Mouse (Mus musculus): ENCODE data around the gene Actn2. TPM values are rescaled to one million over a fixed set of nuclear protein-coding genes. Genes with fewer than 3 reads are reported as not detected.

Actn2 gene
- polyA plus RNA-seq, 1 experiment, result 5.2 TPM

- no peak for DNase-seq (ENCODE audit: low read depth, low spot score)
- 59% methylated on average over 5 of the region's 5 CpGs for WGBS
Observed at GRCm38 (mm10) chr13:12318017-12318416, 22.5 kb downstream of the Actn2 start.

- 39% methylated on average over 6 of the region's 6 CpGs for WGBS
- no peak for DNase-seq (ENCODE audit: low read depth, low spot score)
Observed at GRCm38 (mm10) chr13:12317191-12317765, 23.3 kb downstream of the Actn2 start.

- 75% methylated on average over 6 of the region's 6 CpGs for WGBS
- no peak for DNase-seq (ENCODE audit: low read depth, low spot score)
Observed at GRCm38 (mm10) chr13:12314173-12314572, 26.4 kb downstream of the Actn2 start.

- no peak for DNase-seq (ENCODE audit: low read depth, low spot score)
- 38% methylated on average over 10 of the region's 10 CpGs for WGBS
Observed at GRCm38 (mm10) chr13:12311930-12312492, 28.5 kb downstream of the Actn2 start.

GRCm38 (mm10) chr13:12311371-12311770, 29.2 kb downstream of the Actn2 start:
- 82% methylated on average over 4 of the region's 4 CpGs for WGBS

GRCm38 (mm10) chr13:12309446-12309845, 31.1 kb downstream of the Actn2 start:
- WGBS, result 62% methylated on average over 3 of the region's 3 CpGs
- no peak for DNase-seq (ENCODE audit: low read depth, low spot score)

More at GRCm38 (mm10) chr13:12311371-12311770, 29.2 kb downstream of the Actn2 start:
- DNase-seq (ENCODE audit: low read depth, low spot score), result no peak

- 82% methylated on average over 12 of the region's 12 CpGs for WGBS
- no peak for DNase-seq (ENCODE audit: low read depth, low spot score)
Observed at GRCm38 (mm10) chr13:12308878-12309277, 31.7 kb downstream of the Actn2 start.

- 88% methylated on average over 8 of the region's 8 CpGs for WGBS
Observed at GRCm38 (mm10) chr13:12308473-12308872, 32.1 kb downstream of the Actn2 start.

GRCm38 (mm10) chr13:12307286-12307685, 33.3 kb downstream of the Actn2 start:
- DNase-seq (ENCODE audit: low read depth, low spot score), result no peak
- 59% methylated on average over 4 of the region's 4 CpGs for WGBS

More at GRCm38 (mm10) chr13:12308473-12308872, 32.1 kb downstream of the Actn2 start:
- DNase-seq (ENCODE audit: low read depth, low spot score), result no peak

- 71% methylated on average over 8 of the region's 8 CpGs for WGBS
- no peak for DNase-seq (ENCODE audit: low read depth, low spot score)
Observed at GRCm38 (mm10) chr13:12305540-12305939, 35.0 kb downstream of the Actn2 start.

GRCm38 (mm10) chr13:12304991-12305390, 35.6 kb downstream of the Actn2 start:
- WGBS, result 85% methylated on average over 5 of the region's 5 CpGs
- DNase-seq (ENCODE audit: low read depth, low spot score), result no peak

- no peak for DNase-seq (ENCODE audit: low read depth, low spot score)
- WGBS, result 66% methylated on average over 6 of the region's 6 CpGs
Observed at GRCm38 (mm10) chr13:12297777-12298176, 42.8 kb downstream of the Actn2 start.

GRCm38 (mm10) chr13:12296701-12297100, 43.9 kb downstream of the Actn2 start:
- no peak for DNase-seq (ENCODE audit: low read depth, low spot score)
- 82% methylated on average over 3 of the region's 3 CpGs for WGBS

GRCm38 (mm10) chr13:12293810-12294209, 46.8 kb downstream of the Actn2 start:
- 69% methylated on average over 7 of the region's 7 CpGs for WGBS
- no peak for DNase-seq (ENCODE audit: low read depth, low spot score)

GRCm38 (mm10) chr13:12290700-12291099, 49.9 kb downstream of the Actn2 start:
- 79% methylated on average over 7 of the region's 7 CpGs for WGBS
- no peak for DNase-seq (ENCODE audit: low read depth, low spot score)

GRCm38 (mm10) chr13:12284528-12284927, 56.0 kb downstream of the Actn2 start:
- WGBS, result 90% methylated on average over 11 of the region's 11 CpGs
- no peak for DNase-seq (ENCODE audit: low read depth, low spot score)

GRCm38 (mm10) chr13:12283826-12284225, 56.7 kb downstream of the Actn2 start:
- DNase-seq (ENCODE audit: low read depth, low spot score), result no peak
- WGBS, result 79% methylated on average over 3 of the region's 3 CpGs

- DNase-seq (ENCODE audit: low read depth, low spot score), result no peak
- WGBS, result 68% methylated on average over 6 of the region's 6 CpGs
Observed at GRCm38 (mm10) chr13:12274721-12275120, 65.8 kb downstream of the Actn2 start.

- no peak for DNase-seq (ENCODE audit: low read depth, low spot score)
- 70% methylated on average over 4 of the region's 4 CpGs for WGBS
Observed at GRCm38 (mm10) chr13:12274220-12274619, 66.3 kb downstream of the Actn2 start.

GRCm38 (mm10) chr13:12272953-12273352, 67.6 kb downstream of the Actn2 start:
- no peak for DNase-seq (ENCODE audit: low read depth, low spot score)
- WGBS, result 44% methylated on average over 3 of the region's 3 CpGs

GRCm38 (mm10) chr13:12267971-12268370, 72.6 kb downstream of the Actn2 start:
- DNase-seq (ENCODE audit: low read depth, low spot score), result no peak

GRCm38 (mm10) chr13:12267097-12267496, 73.5 kb downstream of the Actn2 start:
- DNase-seq (ENCODE audit: low read depth, low spot score), result no peak
- 28% methylated on average over 3 of the region's 3 CpGs for WGBS

More at GRCm38 (mm10) chr13:12267971-12268370, 72.6 kb downstream of the Actn2 start:
- WGBS, result 76% methylated on average over 3 of the region's 3 CpGs

Measured in large intestine, adult 2 months (tissue).